Mouse (Mus musculus): ENCODE data around the gene Pla2g2f.

The Pla2g2f gene

GRCm38 (mm10) chr4:138757416-138757815 lies at the start of gene Pla2g2f:
TSS of gene Pla2g2f (minus strand) at chr4:138757626.
- DNase-seq (ENCODE audit: low spot score), result no peak

DNA sequence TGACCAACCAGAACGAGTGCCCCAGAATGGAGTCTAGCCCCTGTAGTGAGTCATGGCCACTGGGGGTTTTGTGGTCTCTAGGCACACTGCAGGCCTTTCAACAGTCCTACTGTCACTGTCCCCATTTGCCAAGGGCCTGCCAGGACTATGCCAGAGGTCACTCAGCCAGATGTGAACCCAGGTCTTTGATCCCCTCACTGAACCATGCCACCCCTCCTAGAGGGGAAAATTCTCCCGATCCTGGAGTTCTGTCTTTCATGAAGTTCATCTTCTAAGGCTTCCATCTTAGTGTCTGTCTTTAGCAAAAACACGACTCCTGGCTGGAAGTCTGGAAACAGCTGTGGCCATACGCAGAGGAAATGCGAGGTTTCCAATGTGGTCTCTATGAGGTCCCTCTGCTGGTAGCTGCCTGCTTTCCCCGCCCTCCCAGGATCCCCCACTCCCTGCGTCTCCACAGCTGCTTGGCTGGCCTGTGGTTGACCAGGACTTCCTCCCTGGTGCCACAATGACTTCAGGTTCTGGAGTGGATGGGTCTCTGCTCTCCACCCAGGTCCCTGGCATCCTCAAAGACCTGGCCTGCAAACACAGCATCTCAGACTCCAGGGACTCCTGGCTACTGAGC lies 49.6 kb upstream of the Pla2g2f start:
- no peak for DNase-seq (ENCODE audit: low spot score)

DNA sequence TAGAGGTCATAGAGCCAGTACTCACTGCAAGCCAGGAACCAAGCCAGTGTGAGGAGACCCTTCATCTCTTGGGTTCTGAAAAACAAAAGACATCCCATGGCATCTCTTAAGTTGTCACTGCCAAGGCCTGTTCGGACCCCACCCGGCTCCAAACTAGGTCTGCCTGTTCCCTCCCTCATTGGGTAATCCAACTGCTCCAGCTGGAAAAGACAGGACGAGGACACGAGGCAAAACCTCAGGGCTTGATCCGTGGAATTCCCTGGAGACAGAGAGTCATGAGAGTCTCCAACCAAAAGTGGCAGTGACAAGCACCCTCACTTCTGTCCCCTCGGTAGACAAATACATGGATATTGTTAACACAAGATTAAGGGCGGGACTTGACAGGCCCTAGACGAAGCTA lies 48.7 kb upstream of the Pla2g2f start:
- DNase-seq (ENCODE audit: low spot score), result no peak

DNA sequence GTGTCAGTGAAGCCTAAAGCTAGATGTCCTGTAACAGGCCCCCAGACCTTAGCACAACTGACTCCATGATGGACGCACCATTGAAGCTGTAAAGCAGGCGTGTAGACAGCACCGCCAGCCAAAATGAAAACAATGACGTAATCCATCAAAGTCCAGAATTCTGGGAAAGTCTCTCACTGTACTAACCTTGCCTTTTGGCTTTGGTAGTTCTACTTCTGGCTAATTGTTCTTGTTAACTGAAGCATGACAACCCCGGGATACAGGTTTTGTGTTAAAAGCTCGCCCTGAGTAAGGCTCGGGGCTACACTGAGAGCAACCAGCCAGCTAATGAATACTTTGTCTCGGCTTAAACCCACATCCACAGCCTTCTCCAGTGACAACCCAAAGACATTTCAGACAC lies 47.8 kb upstream of the Pla2g2f start:
- no peak for DNase-seq (ENCODE audit: low spot score)

- DNase-seq (ENCODE audit: low spot score), result no peak
Observed at GRCm38 (mm10) chr4:138802917-138803316, 45.5 kb upstream of the Pla2g2f start.

DNA sequence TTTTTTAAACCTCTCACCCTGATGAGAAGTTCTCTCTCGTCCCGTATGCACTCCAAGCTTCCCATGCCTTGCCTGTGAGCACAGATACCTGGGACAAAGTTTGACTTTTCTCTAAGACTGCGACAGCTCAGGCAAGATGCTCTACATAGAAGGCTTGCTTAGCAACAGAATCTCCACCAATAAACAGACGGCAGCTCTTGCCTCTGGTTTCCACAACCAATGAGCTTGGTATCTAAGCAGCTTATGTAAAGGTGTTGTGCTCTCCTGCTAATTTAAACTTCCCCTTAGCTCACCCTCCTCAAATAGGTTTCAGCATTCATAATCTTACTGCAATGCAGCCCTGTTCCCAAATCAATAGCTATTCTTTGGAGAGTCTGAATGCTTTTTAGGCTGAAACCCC lies 44.2 kb upstream of the Pla2g2f start:
- DNase-seq (ENCODE audit: low spot score), result no peak

DNA sequence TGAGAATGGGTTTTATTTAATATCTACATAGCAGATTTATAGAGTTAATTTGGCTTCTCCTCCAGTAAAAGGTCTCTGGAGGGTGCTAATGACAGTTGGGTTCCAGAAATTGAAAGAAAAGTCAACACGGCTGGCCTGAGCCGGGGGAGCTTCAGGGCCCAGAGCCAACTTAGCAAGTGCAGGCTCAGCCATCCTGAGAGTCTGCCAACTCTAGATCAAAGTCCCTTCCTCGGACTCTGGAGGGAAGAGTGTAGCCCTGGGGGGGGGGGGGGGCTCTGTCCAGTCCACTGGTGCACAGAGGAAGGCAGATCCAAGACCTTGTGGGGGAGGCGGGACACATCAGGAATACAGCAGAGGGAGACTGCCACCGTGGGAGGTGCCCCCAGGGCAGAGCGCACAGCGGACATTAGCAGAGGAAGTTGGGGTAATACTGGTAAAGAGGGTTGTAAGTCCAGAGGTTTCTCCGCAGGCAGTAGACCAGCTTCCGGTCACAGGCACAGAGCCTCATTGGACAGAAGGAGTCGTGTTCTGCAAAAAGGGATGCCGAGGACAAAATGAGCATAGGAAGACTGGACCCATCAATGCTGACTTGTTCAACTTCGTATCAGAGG lies 42.8 kb upstream of the Pla2g2f start:
- DNase-seq (ENCODE audit: low spot score), result no peak

DNA sequence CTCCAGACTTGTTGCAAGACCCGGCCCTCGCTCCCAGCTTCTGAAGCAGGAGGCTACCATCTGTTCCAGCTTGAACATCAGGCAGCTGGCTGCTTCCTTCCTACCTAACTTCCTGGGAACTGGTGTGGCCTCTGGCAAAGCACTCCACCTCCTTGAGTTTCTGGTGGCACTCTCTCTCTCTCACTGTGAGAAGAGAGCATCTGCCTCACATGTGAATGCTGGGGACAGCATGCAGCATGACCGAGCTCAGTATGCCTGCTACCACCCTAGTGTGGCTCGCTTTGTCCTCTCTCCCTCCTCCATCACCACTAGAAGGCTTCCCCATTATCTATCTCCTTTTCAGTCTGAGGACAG lies 39.8 kb upstream of the Pla2g2f start:
- DNase-seq (ENCODE audit: low spot score), result no peak

DNA sequence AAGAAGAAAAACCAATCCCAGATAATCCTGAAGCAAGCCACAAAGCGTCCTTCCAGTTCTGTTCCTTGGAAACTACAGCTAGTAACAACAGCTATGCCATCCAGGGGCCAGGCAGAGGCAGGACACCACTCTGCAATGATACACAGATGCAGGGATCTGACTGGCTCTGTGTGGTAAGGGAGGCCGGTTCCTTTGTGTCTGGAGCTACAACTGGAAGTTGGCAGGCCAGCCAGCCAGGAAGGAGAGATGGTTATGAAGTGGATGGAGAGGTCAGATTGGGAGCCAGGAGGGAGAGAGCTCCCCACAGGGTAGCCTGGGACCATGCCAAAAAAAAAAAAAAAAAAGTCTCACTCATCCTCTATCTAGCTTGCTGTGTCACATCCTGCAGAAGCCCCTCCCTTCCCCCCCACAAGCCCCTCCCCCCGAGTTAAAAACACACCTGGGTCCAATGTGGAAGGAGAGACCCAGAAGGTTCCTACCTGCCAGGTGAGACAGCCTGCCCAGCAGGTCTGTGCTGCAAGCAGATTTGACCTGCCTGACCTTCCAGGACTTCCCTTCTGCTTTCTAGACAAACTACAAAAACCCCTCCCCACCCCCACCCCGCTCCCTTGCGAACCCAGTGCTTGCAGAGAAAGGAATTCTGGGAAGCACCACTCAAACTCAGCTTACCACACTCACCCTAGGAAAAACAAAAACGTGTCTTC lies 39.2 kb upstream of the Pla2g2f start:
- DNase-seq (ENCODE audit: low spot score), result no peak

DNA sequence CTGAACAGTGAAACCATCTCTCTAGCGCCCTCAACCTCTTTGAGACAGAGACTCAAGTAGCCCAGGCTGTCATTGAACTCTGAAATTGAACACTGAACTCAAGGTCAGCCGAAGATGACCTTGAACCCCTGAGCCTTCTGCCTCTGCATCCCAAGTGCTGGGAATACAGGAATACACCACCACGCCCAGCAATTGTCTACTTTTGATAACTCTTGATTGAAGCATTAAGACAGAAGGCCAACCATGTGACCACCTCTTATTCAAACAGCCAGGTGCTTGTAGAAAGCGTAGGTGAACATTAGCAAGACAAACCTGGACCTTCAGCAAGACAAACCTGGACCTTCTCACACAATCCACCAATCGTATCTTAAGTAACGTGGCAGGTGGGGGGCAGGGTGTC lies 36.9 kb upstream of the Pla2g2f start:
- no peak for DNase-seq (ENCODE audit: low spot score)

- no peak for DNase-seq (ENCODE audit: low spot score)
Observed at GRCm38 (mm10) chr4:138793276-138793675, 35.9 kb upstream of the Pla2g2f start.

GRCm38 (mm10) chr4:138792599-138792998 lies 35.2 kb upstream of the Pla2g2f start:
- no peak for DNase-seq (ENCODE audit: low spot score)

GRCm38 (mm10) chr4:138791452-138791851 lies 34.0 kb upstream of the Pla2g2f start:
- no peak for DNase-seq (ENCODE audit: low spot score)

- no peak for DNase-seq (ENCODE audit: low spot score)
Observed at GRCm38 (mm10) chr4:138788381-138788780, 31.0 kb upstream of the Pla2g2f start.

DNA sequence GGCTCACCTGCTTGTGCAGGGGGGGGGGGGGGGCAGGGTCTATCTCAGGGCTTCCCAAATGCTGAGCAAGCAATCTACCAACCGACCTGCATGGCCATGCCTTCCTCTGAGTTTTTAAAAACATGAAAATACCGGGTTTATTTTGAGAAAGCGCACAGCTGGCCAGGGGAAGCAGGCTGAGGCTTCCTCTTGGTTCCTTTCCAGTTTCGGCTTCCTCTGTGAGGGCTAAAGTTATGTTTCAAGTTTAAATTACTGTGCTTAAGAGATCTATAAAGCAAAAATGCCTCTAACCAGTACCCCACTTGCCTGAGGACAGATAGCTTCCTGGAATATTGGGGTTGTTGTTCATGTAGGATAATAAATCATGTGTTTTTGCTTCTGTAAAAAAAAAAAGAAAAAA lies 28.7 kb upstream of the Pla2g2f start:
- DNase-seq (ENCODE audit: low spot score), result no peak

DNA sequence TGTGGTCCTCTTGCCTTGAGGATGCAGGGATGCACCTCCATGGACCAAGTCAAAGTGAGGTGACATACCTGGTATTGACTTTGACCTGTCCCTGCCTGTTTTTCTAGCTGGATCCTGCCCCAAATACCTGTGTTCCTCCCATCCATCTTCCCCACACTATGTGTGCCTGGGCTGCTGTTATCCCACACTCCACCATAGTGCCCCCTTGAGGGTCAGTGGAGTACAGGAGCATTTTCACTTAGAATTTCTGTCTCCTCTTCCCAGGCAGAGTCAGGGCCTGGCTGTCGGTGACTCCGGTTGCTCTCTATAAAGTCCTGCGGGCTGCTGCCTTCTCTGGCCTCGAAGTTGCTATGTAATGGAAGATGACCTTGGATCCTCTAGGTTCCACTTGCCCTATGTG lies 28.3 kb upstream of the Pla2g2f start:
- no peak for DNase-seq (ENCODE audit: low spot score)

DNA sequence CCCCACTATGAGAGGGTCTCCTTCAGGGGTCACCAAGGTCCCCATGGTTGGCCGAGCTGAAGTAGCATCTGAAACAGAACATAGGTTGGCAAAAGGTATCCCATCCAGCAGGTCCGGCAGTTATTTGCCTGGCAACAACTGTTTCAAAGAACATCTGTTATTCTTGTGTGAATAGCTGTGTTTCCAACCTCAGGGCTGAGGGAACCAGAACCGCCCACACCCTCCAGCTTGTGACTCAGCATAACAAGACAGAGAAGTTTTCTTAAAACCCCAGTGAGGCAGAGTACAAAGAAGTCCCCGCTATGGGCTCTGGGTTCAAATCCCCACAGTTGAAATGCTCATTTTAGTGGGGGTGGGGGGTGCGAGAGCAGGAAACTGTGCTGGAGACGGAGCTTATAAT lies 24.7 kb upstream of the Pla2g2f start:
- no peak for DNase-seq (ENCODE audit: low spot score)

DNA sequence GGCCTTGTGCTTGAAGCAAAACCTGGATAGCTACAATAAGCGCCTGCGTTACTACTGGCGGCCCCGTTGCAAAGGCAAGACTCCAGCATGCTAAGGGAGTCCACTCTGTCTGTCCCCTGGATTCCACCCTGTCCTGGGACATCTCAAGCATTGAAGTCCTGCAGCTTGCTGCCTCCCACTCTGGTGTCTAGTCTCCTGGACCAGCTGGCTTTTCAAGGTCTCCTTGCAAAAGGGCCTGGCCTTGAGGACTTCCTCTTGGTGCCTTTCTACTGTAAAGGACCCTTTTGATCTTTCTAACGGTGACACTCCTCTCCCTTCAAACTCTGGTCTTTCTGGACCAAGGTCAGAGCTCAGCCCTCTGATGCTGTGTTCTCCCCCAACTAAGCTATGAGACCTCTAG lies 22.9 kb upstream of the Pla2g2f start:
- DNase-seq (ENCODE audit: low spot score), result no peak

- DNase-seq (ENCODE audit: low spot score), result no peak
Observed at GRCm38 (mm10) chr4:138777417-138778407, 20.3 kb upstream of the Pla2g2f start.

DNA sequence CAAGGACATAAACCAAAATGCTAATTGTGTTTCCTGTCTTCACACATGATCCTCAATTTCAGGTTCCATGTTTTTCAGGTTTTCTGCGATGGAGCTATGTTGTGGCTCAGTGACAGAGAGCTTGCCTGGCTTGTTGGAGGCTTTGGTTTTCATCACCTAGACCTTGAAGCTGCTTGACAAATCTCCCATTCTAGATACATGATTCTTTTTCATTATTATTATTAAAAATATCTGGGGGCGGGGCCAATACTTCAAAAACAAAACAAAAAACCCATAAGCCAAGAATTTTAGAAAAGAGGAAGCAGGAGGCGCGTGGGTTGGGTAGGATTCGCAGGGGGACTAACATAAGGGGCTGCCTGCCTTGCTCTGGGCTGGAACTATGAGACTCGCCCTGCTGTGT lies 18.0 kb upstream of the Pla2g2f start, which contains the start of gene Pla2g2d:
Pla2g2d (plus strand) TSS at position 301 of the 400 bp plus-strand sequence.
- DNase-seq (ENCODE audit: low spot score), result no peak

DNA sequence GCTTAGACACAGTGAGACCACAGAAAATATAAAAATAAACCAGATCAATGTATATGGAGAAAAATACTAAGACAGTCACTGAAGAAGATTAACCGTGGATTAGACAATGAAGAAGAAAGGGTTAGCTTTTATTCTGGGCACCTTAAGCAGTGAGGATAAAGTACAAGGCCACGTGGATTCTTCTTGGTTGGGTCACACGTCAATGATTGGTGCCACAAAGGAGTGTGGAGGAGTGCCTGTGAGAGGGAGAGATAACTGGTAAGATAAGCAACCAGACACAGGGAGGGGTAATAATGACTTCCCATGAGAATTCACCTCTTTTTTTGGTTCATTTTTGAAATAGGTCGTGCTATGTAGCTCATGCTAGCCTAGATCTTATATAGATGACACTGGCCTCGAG lies 15.0 kb upstream of the Pla2g2f start:
- DNase-seq (ENCODE audit: low spot score), result no peak

DNA sequence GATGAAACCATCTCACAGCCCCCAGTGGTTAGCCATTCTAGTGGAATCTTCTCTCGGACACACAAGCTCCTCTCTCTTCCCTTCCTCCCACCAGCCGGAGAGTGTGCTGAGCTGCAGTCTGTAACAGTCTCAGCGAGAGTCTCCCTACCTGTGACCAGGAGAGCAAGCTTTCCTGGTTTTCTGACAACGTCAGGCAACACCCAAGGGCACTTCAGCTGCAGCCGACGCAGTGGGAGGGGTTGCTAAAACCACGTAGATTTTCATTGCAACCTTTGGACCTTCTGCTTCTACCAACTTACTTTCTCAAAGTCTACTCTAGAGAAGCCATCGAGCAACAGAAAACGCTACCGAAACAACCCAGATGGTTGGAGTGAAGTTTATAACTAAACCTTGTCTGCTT lies 14.5 kb upstream of the Pla2g2f start:
- DNase-seq (ENCODE audit: low spot score), result no peak
